Mouse (Mus musculus) heart, adult 18-20 months (tissue): Measurements from ENCODE around the gene Wdr83os. TPM values are rescaled to one million over a fixed set of nuclear protein-coding genes. Genes with fewer than 3 reads are reported as not detected.

Experiments
- DNase-seq, 2 experiments: peaks; one replicate each; pipeline ENCODE4 v3.0.0; 2021 to 2022; ENCODE audit warnings: mixed read lengths in 1 of 2
- long read RNA-seq, 2 experiments: library from polyadenylated mRNA; stranded (forward); transcript quantifications; one replicate each; pipeline ENCODE4 v2.0.0; 2021
- total RNA-seq, 2 experiments: library from RNA; stranded (reverse); gene quantifications; 2 replicates each; pipeline ENCODE4 v1.2.3; 2021

Wdr83os gene
- 10 to 100 TPM; 42.1 to 47.3 TPM for total RNA-seq
- long read RNA-seq, experiment 1, transcript Wdr83os-201 (4 exons, 922 nt), result major isoform, 26 of 31 reads
- long read RNA-seq, experiment 1, partial matches to known transcripts, result 1 of 31 reads
- long read RNA-seq, experiment 1, other reads (novel, unspliced or antisense), result 0 of 31 reads
- long read RNA-seq, experiment 2, transcript Wdr83os-201 (4 exons, 922 nt), result major isoform, 15 of 18 reads
- long read RNA-seq, experiment 2, partial matches to known transcripts, result 1 of 18 reads
- long read RNA-seq, experiment 2, other reads (novel, unspliced or antisense), result 0 of 18 reads

- DNase-seq, result peak; percentile 64 to 81
Measured at GRCm38 (mm10) chr8:85080532-85081215, at the start of gene Wdr83os. TSS of gene Wdr83os (plus strand) at chr8:85080740.

- DNase-seq, result peak; percentile 27 to 44
Measured at GRCm38 (mm10) chr8:85032622-85033311, 47.8 kb upstream of the Wdr83os start.

- no peak for DNase-seq
Measured at GRCm38 (mm10) chr8:85033867-85034266, 46.7 kb upstream of the Wdr83os start.

DNA sequence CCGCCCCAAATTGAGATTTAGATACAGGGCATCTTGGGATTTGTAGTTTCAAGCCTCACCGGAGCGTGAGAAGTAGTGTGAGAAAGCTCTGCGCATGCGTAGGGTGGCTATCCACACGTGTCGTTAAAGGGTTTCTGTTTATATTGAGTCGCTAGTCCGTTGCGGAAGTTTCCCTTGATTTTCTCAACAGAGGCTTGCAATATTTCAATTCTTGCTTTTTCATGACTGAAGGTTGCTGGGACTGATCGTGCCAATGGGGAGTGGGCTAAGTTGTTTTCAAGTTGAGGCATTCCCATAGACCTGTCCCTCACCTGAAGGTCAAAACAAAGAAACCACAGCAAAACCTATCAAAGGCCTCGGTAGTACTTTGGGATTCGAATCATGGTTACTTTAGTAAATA, 45.8 kb upstream of the Wdr83os start:
- DNase-seq, result peak; percentile 76 to 78

DNA sequence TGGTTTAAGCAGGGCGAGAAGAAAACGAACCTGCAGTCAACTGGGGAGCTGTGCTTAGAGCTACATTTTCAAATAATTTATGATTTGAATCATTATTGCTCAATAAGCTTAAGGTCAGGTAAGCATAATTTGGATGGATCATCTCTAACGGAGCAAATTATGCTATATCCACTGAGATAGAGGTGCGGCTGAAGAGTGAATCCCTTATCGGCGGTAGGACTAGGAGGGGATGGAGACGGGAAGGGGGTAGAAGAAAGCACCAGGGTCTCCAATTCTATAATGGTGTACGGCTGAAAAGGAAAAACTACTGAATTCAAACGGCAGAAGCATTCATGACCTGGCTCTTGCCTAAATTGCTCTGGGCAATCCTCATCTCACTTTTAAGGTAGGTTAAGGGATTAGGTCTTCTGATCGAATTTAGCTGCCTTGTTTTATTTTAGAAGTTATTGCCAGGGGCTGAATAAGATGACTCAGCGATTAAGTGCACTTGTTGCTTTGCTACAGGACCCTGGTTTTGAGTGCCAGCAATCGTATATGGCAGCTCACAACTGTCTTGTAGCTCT, 45.3 kb upstream of the Wdr83os start:
- peak in 1 of 2 experiments; percentile 26 for DNase-seq

DNA sequence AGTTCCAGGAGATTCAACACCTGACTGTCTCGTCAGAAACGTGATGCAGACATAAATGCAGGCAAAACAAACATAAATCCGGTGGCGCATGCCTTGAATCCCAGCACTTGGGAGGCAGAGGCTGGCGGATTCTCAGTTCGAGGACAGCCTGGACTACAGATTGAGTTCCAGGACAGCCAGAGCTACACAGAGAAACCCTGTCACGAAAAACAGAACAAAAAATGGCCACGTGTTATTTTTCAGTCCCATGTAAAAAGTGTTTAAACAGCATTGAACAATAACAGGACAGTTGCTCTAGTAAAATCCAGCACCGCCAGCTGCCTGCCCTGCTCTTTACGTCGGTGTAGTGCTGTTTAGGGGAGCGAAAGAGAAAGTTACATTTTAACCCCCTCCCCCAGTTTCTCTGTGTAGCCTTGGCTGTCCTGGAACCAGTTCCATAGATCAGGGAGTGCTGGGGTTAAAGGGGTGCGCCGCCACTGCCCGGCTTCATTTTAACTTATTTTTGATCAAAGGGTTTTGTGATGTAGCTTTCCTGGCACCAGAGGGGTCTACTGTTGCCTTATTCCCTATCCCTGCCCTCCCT, 44.7 kb upstream of the Wdr83os start:
- DNase-seq, result peak in 1 of 2 experiments; percentile 57

DNA sequence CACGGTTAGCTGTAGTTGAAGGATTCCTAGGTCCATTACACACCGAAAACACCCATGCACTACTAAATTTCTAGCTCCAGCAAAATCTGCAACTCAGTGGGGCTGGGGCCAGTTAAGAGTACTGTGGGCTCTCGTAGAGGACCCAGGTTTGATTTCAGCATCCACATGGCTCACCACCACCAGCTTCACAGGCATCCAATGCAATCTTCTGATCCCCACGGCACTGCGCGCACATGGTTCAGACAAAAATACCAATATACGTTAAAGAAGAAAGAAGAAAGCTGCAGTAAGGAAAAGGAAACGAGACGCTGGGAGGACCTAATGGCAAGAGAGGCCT, 44.2 kb upstream of the Wdr83os start:
- DNase-seq, result no peak

- DNase-seq, result peak; percentile 94 to 96
Measured at GRCm38 (mm10) chr8:85036718-85037365, 43.7 kb upstream of the Wdr83os start, which contains the start of gene Tnpo2. TSS of gene Tnpo2 (plus strand) at chr8:85036915.

DNA sequence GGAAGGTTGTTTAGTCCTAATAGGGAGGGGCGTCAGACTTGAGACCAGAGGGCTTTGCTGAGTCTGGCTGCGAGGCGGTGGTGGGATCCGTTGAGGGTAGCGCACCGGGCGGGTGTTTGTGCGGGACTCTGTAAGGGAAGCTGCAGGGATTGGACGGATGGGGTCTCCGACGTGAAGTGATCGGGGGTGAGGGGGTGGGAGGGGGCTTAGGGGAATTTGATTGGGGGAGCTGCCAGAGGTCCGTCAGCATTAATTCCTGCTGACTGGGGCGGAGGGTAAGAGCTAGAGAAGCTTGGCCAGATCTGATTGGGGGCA, 43.2 kb upstream of the Wdr83os start:
- DNase-seq, result no peak

- DNase-seq, result peak; percentile 50 to 64
Measured at GRCm38 (mm10) chr8:85037681-85038531, 42.6 kb upstream of the Wdr83os start.

- no peak for DNase-seq
Measured at GRCm38 (mm10) chr8:85043619-85044018, 36.9 kb upstream of the Wdr83os start.

DNA sequence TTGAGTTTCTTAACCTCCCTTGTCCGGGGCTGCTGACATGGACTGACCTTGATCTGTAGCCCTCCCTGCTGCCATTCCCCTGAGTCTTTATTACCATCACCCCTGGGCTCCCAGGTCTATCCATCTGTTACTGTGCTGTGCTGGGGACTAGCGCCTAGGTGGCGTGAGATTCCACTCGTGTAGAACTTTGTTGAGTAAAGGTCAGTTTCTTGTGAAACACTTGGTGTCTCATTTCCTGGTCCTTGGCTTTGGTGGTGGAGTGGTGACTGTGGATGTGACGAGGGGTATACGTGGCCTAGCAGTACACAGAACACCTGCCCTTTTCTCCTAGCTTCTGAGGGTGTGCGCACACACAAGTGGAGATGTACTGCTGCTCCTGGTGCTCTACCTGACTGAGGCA, 23.2 kb upstream of the Wdr83os start:
- no peak for DNase-seq

DNA sequence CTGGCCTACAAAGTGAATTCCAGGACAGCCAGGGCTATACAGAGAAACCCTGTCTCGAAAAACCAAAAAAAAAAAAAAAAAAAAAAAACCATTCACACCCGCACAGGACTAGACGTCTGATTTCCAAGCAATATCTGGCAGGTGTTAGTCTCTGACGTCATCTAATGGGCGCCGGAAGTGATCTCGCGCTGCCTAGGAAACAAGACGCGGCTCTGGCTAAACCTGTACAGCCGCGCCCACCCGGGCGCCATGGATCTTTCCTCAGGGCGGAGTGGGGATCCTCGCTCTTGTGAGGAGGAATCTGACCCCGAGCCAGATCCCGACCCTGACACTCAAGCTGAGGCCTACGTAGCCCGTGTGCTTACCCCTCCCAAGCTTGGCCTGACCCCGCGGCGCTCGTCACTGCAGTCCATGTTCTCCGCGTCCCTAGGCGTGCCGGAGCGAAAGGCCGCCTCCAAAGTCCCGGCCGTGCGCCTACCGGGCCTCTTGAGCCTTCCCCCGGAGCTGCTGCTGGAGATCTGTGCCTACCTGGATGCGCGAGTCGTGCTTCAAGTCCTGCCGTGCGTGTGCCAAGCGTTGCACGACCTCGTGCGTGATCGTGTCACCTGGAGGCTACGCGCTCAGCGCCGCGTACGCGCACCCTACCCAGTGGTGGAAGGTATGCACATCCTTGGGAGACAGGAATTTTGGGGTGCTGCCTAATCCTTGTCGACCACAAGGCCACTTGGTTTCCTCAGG, 20.5 kb upstream of the Wdr83os start, which contains the start of gene Fbxw9:
Gene Fbxw9, plus strand, starts transcription at position 177 of the 738 bp plus-strand sequence.
- DNase-seq, result peak; percentile 91 to 95

DNA sequence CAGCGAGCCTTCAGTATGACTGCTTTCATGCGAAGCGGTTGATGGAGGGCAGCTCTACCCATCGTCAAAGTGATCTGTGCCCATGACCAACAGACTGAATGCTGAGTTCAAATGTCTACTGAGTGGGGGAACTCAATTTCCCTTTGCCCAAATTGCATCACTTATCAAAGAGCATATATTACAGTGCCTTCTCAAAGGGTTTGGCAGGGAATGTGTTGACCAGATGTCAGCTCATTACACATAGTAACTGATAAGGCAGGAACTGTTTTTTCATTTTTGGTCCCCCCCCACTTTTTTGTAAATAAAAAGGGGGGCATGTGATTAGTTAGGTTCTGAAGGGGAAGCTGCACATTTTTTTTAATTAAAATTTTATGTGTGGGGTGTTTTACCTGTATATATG, 17.9 kb upstream of the Wdr83os start:
- no peak for DNase-seq

- DNase-seq, result no peak
Measured at GRCm38 (mm10) chr8:85065213-85065612, 15.3 kb upstream of the Wdr83os start.

DNA sequence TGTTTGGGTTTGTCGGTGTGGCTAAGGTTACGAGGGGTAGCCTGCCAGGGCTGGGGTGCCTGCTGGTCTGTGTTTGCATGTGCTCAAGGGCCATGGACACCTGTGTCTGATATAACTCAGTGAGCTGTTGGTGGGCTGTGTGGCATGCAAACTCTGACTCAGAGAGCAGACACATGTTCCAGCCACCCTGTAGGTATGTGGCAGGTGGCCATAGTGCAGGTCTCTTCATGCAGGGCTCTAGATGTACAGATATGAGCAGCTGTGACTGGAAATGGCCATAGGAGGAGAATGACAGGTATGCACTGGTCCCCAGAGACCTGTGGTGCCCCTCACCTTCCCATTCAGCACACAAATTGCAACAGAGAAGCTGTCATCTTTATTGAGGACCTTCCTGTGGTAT, 13.4 kb upstream of the Wdr83os start:
- no peak for DNase-seq

- DNase-seq, result no peak
Measured at GRCm38 (mm10) chr8:85067982-85068381, 12.6 kb upstream of the Wdr83os start, which contains the start of gene Gm5741. TSS of gene Gm5741 (minus strand) at chr8:85067982.

DNA sequence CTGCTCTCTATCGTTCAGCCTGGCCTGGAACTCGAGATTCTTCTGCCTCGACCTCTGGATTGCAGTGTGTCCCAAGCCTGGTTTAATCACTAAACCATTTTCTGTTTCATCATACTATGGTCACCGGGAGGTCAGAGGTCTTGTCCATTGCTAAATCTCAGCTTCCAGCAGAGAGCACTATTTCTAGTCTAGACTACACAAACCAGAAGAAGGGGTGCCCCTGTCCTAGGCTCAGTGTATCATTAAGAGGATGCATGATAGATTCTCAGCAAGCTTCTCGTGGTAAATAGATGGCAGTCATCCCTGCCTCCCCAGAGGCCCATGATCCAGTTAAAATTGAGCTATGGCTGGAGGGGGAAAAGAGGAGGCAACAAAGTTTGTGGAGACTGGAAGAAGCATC, 9.5 kb upstream of the Wdr83os start:
- no peak for DNase-seq

GRCm38 (mm10) chr8:85071514-85072281, 8.8 kb upstream of the Wdr83os start, which contains the start of gene Dhps:
TSS of gene Dhps (plus strand) at chr8:85071757.
- peak; percentile 94 for DNase-seq
